8 mouse cellular contexts compared by ENCODE assay signal in the genomic region with DNA sequence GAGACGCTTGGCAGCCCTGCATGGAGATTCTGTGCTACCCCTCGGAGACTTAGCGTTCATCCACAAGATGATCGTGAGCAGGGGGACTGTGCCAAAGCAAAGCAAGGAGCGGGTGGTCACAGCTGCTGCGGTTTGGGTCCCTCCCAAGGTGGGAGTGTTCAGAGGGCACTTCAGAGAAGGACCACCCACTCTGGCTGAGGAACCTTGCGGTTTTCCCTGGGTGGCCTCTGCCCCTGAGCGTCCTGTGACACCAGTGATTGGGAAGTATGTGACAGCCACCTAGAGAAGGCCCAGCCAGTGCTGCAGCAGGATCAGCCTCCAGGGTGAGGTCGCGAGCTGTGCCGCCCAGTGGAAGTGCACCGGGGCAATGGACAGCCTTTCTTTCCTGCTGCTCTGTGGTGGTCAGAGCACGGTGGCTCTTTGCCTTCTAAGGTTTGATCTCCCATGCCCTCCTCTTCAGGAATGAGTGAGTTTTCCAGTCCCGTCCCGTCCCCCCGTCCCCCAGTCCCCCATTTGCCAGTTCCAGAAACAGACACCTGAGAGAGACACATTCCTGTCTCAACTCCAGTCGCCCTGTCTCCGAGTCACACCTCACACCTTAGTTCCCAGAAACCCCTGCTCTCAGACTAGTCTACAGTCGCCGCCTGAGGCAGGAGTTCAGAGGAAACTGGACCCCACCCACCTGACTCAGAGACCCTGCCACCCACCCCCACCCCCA. TPM values are rescaled to one million over a fixed set of nuclear protein-coding genes. Genes with fewer than 3 reads are reported as not detected.
DNase-seq lines count a peak whose midpoint lies in the region; ATAC-seq and TF ChIP-seq lines count a peak whose summit lies in the region.

No protein-coding gene starts in this region.

- no peak overlapping the region for H3K9ac ChIP-seq in lung, postnatal 0 days (replicated peaks; ENCODE audit: low read depth)
- H3K9ac ChIP-seq in stomach, embryonic 15.5 days: no peak overlapping the region

- H3K4me2 ChIP-seq in lung, postnatal 0 days (replicated peaks; ENCODE audit: low read depth, low read length): no peak overlapping the region
- no peak overlapping the region; the same call in 1 of the 2 replicates for H3K4me2 ChIP-seq in stomach, embryonic 15.5 days

- peak; percentile 74 for ATAC-seq in lung, postnatal 0 days
- ATAC-seq in stomach, embryonic 15.5 days (ENCODE audit: insufficient read depth, low FRiP score, low read depth): no peak; the same call in 1 of the 2 replicates
- ATAC-seq in CD4-positive, CD25-positive, alpha-beta regulatory T cell, adult 4 months: no peak

- DNase-seq in cerebellum, postnatal 10 days: peak; percentile 70 to 77
- DNase-seq in cerebellum, adult 11-12 months: no peak
- DNase-seq in lung, postnatal 0 days (ENCODE audit: low spot score): peak; percentile 48
- no peak for DNase-seq in lung, adult 18-20 months
- DNase-seq in limb, embryonic 10.5 days (ENCODE audit: low spot score): no peak
- DNase-seq in cerebellum, postnatal 36 days: no peak

- no peaks in the 10 kb centered on the region for H3K36me3 ChIP-seq in lung, postnatal 0 days (ENCODE audit: insufficient read depth, low read length)
- H3K36me3 ChIP-seq in limb, embryonic 10.5 days: peaks cover 9% of the 10 kb centered on the region; the same call in 1 of the 2 replicates
- H3K36me3 ChIP-seq in stomach, embryonic 15.5 days: no peaks in the 10 kb centered on the region

- H3K27me3 ChIP-seq in lung, postnatal 0 days (replicated peaks; ENCODE audit: insufficient read depth, low read length): no peaks in the 10 kb centered on the region
- no peaks in the 10 kb centered on the region for H3K27me3 ChIP-seq in limb, embryonic 10.5 days (ENCODE audit: low read depth, poor library complexity, severe bottlenecking)
- no peaks in the 10 kb centered on the region for H3K27me3 ChIP-seq in stomach, embryonic 15.5 days (replicated peaks)

- H3K4me3 ChIP-seq in lung, postnatal 0 days (ENCODE audit: low read depth, low read length): no peak overlapping the region
- H3K4me3 ChIP-seq in limb, embryonic 10.5 days: no peak overlapping the region
- no peak overlapping the region for H3K4me3 ChIP-seq in stomach, embryonic 15.5 days (replicated peaks)

- no peaks in the 10 kb centered on the region for H3K9me3 ChIP-seq in lung, postnatal 0 days (ENCODE audit: low read length)
- H3K9me3 ChIP-seq in limb, embryonic 10.5 days (replicated peaks): no peaks in the 10 kb centered on the region
- H3K9me3 ChIP-seq in stomach, embryonic 15.5 days: no peaks in the 10 kb centered on the region

- TF ChIP-seq EP300 in lung, postnatal 0 days (IDR thresholded peaks at IDR 0.05): no peak

- TF ChIP-seq CTCF in lung, postnatal 0 days (IDR thresholded peaks at IDR 0.05): peak; percentile 42

- H3K27ac ChIP-seq in lung, postnatal 0 days (ENCODE audit: low read length): no peak overlapping the region
- H3K27ac ChIP-seq in limb, embryonic 10.5 days: peak overlapping the region; percentile 26; the same call in 1 of the 2 replicates
- H3K27ac ChIP-seq in stomach, embryonic 15.5 days: 0 out of 2 replicates have a peak overlapping the region, but pooled peaks have one; percentile 16

- 28% methylated on average over 20 of the region's 20 CpGs for WGBS in lung, postnatal 0 days
- 57% methylated on average over 20 of the region's 20 CpGs for WGBS in limb, embryonic 10.5 days
- WGBS in stomach, embryonic 15.5 days: 52% methylated on average over 20 of the region's 20 CpGs

- H3K4me1 ChIP-seq in lung, postnatal 0 days (ENCODE audit: insufficient read depth, low read depth, low read length): no peaks in the 10 kb centered on the region
- H3K4me1 ChIP-seq in limb, embryonic 10.5 days: peaks cover 31% of the 10 kb centered on the region
- peaks cover 11% of the 10 kb centered on the region; the same call in 1 of the 2 replicates for H3K4me1 ChIP-seq in stomach, embryonic 15.5 days

RNA-seq across cellular contexts. Expression of gene Clstn1, which starts 21.5 kb away (rescaled TPM):
- polyA plus RNA-seq in lung, postnatal 0 days (2015; fragmentation: Nextera tagmentation; extraction: Ambion mirVana): 43.6 and 48.7 TPM in 2 replicates
- polyA plus RNA-seq in limb, embryonic 10.5 days (2016; fragmentation: Nextera tagmentation; extraction: Ambion mirVana): 34.8 and 41.2 TPM in 2 replicates
- 47.0 and 48.4 TPM in 2 replicates for polyA plus RNA-seq in stomach, embryonic 15.5 days (2015; fragmentation: Nextera tagmentation; extraction: Ambion mirVana)
- polyA plus RNA-seq in CD4-positive, CD25-positive, alpha-beta regulatory T cell, adult 4 months (2017; shearing (Covaris generic)): 1 to 10 TPM; 4.4 to 5.4 TPM

Comparison
In these comparisons a context has a peak if more than half of its experiments do, and no peak if none do; other contexts are left out.
1. DNase-seq: peak in cerebellum, postnatal 10 days (2 of 2) and lung, postnatal 0 days (single experiment); none in cerebellum, adult 11-12 months (single experiment), lung, adult 18-20 months (0 of 2), limb, embryonic 10.5 days (single experiment) and cerebellum, postnatal 36 days (0 of 2).